Mouse (Mus musculus) hindbrain, embryonic 13.5 days (tissue): ENCODE measurements at regions not wholly inside any gene's neighbourhood (a gene's known extent, or its start where the extent isn't known, plus 50 kb on each side); places are given as distances from the start of the nearest gene placed in this dataset.
A peak's percentile ranks its signal among the peaks of the same experiment; 100 is the strongest.

Experiments
- ATAC-seq: fragments of 200-750 bp; cut with Nextera tagmentation; 2 replicates; pipeline ENCODE4 v1.8.0; 2017; ENCODE audit warnings: moderate TSS enrichment; ENCODE audit not compliant: low FRiP score
- H3K27ac ChIP-seq: fragments of 300-500 bp; sonication (generic); 2 replicates; pipeline ENCODE4 v1.5.1; 2015; ENCODE audit warnings: inconsistent platforms, mild to moderate bottlenecking, moderate library complexity
- H3K27me3 ChIP-seq: fragments of 300-500 bp; sonication (generic); 2 replicates; pipeline ENCODE4 v1.6.1; 2015; ENCODE audit warnings: mild to moderate bottlenecking, inconsistent platforms
- H3K36me3 ChIP-seq: fragments of 300-500 bp; sonication (generic); 2 replicates; pipeline ENCODE4 v1.6.1; 2015; ENCODE audit warnings: mild to moderate bottlenecking, inconsistent platforms
- H3K4me1 ChIP-seq: fragments of 300-500 bp; sonication (generic); replicated peaks from 2 replicates; pipeline ENCODE4 v1.6.1; 2015; ENCODE audit warnings: inconsistent platforms
- H3K4me2 ChIP-seq: fragments of 300-500 bp; sonication (generic); 2 replicates; pipeline ENCODE4 v1.6.1; 2015; ENCODE audit warnings: inconsistent platforms, mild to moderate bottlenecking, moderate library complexity
- H3K4me3 ChIP-seq: fragments of 300-500 bp; sonication (generic); 2 replicates; pipeline ENCODE4 v1.5.1; 2015; ENCODE audit warnings: mild to moderate bottlenecking, inconsistent platforms
- H3K9ac ChIP-seq: fragments of 300-500 bp; sonication (generic); 2 replicates; pipeline ENCODE4 v1.6.1; 2015; ENCODE audit warnings: mild to moderate bottlenecking, inconsistent platforms
- H3K9me3 ChIP-seq: fragments of 300-500 bp; sonication (generic); 2 replicates; pipeline ENCODE4 v1.6.1; 2016; ENCODE audit warnings: inconsistent platforms
- WGBS: fragments of 180-500 bp; shearing (Covaris S2); methylation state at CpG from one replicate; pipeline ENCODE4 v1.1.7; 2015; 5-methylcytosine and 5-hydroxymethylcytosine counted together

DNA sequence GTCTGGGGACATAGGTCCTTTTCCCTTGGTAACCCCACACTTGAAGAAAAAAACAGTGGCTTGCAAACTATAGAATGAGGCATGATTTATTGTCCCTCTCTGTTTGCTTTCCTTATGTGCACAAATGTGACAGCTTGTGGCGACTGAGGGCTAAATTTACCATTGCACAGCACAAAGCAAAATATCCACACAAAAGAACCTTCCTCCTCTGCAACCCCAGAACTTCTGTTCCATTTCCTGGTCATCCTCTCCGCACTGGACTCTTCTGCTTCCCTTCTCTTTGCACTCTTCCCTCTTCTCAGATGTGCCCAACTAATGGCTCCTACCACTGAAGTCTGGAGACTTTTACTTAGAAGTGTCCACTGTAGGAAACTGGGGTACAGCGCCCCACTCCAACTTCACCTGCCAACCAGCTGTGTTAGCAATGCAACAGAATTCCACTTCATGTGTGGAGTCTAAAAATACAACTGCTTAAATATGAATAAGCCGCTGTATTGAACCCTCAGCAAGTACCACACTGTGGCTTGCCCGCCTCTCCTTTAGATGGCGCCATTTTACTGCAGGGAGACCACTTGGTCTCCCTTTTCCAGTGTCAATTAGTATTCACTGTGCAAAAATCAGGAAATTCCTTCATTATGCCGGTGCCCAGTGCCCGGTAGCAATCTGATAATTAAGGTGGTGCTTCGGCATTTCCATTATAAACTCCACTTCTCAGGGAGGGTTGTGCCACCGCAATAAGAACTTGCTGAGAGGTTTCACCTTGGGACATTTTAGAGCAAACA is 199.6 kb downstream of the Foxa2 start:
- Histone ChIP-seq H3K36me3 (no peaks in the 10 kb centered on the region), H3K4me3 (no peak overlapping the region), H3K9ac (no peak overlapping the region), H3K9me3 (no peaks in the 10 kb centered on the region), H3K4me1 (no peaks in the 10 kb centered on the region), H3K27me3 (peaks cover 34% of the 10 kb centered on the region), H3K27ac (no peak overlapping the region), H3K4me2 (no peak overlapping the region)
- WGBS, result 25% methylated on average over 10 of the region's 10 CpGs
- no peak for ATAC-seq

DNA sequence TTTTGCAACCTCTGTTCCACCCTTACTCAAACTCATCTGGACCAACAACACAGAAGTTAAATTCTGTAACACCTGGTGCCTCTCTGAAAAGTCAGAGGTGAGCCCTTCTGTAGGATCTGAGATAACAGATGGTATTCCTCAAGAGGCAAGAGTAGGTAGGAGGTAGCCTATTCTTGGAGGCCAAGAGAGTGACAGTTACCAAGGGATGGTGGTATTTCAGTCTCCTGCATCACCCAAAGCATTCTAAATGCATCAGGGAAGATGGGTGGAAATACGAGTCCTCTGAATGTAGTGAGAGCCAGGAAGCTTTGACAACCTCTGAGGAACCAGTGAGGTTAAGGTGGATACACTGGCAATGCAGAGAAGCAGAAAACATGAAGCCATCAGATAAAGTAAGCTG is 201.5 kb downstream of the Foxa2 start:
- Histone ChIP-seq H3K36me3 (no peaks in the 10 kb centered on the region), H3K4me3 (no peak overlapping the region), H3K9ac (no peak overlapping the region), H3K27ac (no peak overlapping the region), H3K9me3 (no peaks in the 10 kb centered on the region), H3K27me3 (peaks cover 37% of the 10 kb centered on the region), H3K4me1 (no peaks in the 10 kb centered on the region), H3K4me2 (no peak overlapping the region)
- WGBS, result 75% methylated on average over 1 of the region's 1 CpGs
- ATAC-seq, result no peak

DNA sequence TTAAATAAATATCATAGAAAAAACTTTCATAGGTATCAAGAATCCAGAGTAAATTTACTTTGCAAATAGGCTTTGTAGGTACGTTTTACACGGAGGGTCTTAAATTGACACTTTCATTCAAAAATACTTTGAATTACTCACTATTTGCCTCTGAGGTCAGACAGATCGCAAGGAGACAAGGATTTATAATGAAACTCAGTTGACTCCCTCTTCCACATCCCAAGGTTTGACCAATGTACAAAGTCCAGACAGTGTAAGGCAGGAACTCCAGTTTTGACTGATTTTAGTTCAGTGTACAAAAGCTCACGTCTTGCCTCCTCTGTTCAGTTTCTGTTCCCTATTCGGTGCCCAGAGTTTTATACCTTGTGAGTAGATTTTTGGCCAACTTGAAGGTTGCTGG is 205.8 kb downstream of the Foxa2 start:
- no peaks in the 10 kb centered on the region for H3K36me3 ChIP-seq
- H3K9ac ChIP-seq, result no peak overlapping the region
- H3K4me1 ChIP-seq, result no peaks in the 10 kb centered on the region
- no peak overlapping the region for H3K4me3 ChIP-seq
- H3K27me3 ChIP-seq, result peaks cover 4% of the 10 kb centered on the region; the same call in 1 of the 2 replicates
- 88% methylated on average over 5 of the region's 5 CpGs for WGBS
- no peaks in the 10 kb centered on the region for H3K9me3 ChIP-seq
- H3K27ac ChIP-seq, result no peak overlapping the region
- no peak overlapping the region for H3K4me2 ChIP-seq
- ATAC-seq, result no peak

DNA sequence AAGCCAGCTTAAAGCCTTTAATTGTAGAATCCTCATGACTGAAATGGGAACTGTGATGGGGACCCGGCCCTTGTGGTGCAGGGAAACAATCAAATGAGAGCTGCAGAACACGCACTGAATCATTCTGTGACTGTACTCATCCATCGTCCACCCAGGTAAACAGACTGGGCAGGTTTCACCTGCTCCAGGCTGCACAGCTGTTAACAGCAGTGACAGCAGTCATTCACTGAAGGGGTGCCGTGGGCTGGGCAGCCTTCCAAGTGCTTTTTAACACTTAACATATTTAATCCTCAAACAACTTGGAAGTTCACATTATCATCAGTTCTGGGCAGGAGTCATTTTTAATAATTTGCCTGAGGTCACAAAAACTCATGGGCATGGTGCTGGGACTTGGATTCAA is 208.2 kb downstream of the Foxa2 start:
- no peaks in the 10 kb centered on the region for H3K9me3 ChIP-seq
- no peak overlapping the region for H3K4me2 ChIP-seq
- peaks cover 10% of the 10 kb centered on the region; the same call in 1 of the 2 replicates for H3K27me3 ChIP-seq
- no peak overlapping the region for H3K9ac ChIP-seq
- H3K4me3 ChIP-seq, result no peak overlapping the region
- no peaks in the 10 kb centered on the region for H3K4me1 ChIP-seq
- WGBS, result 88% methylated on average over 4 of the region's 4 CpGs
- no peak overlapping the region for H3K27ac ChIP-seq
- ATAC-seq, result no peak
- H3K36me3 ChIP-seq, result no peaks in the 10 kb centered on the region

DNA sequence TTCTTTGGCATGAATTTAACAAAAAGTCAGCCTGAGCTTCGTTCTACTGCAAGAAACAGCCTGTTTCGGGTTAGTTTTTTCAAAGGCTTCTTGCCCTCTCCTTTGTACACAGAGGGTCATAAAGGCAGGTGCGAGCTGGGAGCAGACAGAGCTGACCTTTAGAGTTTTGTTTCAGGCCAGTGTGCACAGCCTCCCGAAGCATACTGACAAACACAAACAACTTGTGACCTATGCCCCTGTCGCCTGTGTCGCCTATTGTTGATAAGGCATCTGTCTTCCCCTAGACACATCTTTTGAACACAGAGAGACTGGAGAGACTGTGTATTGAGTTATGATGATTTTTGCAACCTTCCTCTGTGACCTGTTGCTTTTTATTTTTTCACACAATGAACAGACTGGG is 216.2 kb downstream of the Foxa2 start:
- no peak for ATAC-seq
- no peak overlapping the region for H3K4me2 ChIP-seq
- no peaks in the 10 kb centered on the region for H3K36me3 ChIP-seq
- no peak overlapping the region for H3K4me3 ChIP-seq
- no peak overlapping the region for H3K9ac ChIP-seq
- H3K27me3 ChIP-seq, result peaks cover 16% of the 10 kb centered on the region; the same call in 1 of the 2 replicates
- H3K27ac ChIP-seq, result no peak overlapping the region
- WGBS, result 6% methylated on average over 6 of the region's 6 CpGs
- no peaks in the 10 kb centered on the region for H3K4me1 ChIP-seq
- H3K9me3 ChIP-seq, result no peaks in the 10 kb centered on the region

DNA sequence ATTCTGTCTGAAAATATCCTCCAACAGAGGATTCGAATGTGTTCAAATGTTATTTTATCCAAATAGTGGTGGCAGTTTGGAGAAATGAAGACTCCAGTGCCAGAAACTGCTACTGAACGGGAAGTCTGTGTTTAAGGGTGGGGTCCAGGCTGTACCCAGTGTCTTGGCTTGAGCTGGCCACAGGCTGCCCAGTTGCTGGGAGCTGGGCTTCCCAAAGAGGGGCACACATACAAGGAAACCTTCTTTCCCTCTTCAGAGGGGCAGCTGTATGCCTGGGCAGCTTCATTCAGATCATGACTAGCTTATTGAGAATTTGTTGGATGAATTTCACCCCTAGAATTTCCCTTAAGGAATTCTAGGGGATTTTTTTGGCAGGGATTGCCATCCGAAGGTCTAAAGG is 229.8 kb downstream of the Foxa2 start:
- 90% methylated on average over 3 of the region's 3 CpGs for WGBS
- H3K9ac ChIP-seq, result no peak overlapping the region
- no peaks in the 10 kb centered on the region; the same call in 1 of the 2 replicates for H3K27me3 ChIP-seq
- no peak for ATAC-seq
- H3K4me3 ChIP-seq, result no peak overlapping the region
- H3K27ac ChIP-seq, result no peak overlapping the region
- H3K4me1 ChIP-seq, result no peaks in the 10 kb centered on the region
- H3K4me2 ChIP-seq, result no peak overlapping the region
- H3K36me3 ChIP-seq, result no peaks in the 10 kb centered on the region
- no peaks in the 10 kb centered on the region for H3K9me3 ChIP-seq

DNA sequence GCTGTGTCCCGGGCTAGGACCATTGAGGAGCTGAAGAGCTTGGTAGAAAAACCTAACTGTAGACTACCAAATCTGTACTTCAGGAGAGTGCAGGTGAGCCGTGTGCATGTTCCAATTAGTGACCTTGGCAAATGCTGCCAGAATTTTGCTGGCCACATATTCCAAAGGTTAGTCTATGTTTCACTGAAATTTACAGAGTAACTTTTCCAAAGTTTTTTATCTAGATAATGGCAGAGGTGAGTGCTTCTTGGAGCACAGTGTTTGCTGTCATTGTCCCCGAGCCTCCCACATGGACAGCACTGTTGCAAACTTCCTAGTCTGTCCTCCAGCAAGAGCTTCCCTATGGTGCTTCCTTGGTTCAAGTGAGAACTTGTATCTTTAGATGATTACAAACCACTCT is 232.5 kb downstream of the Foxa2 start:
- WGBS, result 80% methylated on average over 3 of the region's 3 CpGs
- H3K9me3 ChIP-seq, result no peaks in the 10 kb centered on the region
- H3K27ac ChIP-seq, result no peak overlapping the region
- H3K4me1 ChIP-seq, result no peaks in the 10 kb centered on the region
- no peak for ATAC-seq
- H3K36me3 ChIP-seq, result no peaks in the 10 kb centered on the region
- no peak overlapping the region for H3K9ac ChIP-seq
- no peak overlapping the region for H3K4me3 ChIP-seq
- H3K27me3 ChIP-seq, result peaks cover 10% of the 10 kb centered on the region; the same call in 1 of the 2 replicates
- no peak overlapping the region for H3K4me2 ChIP-seq

DNA sequence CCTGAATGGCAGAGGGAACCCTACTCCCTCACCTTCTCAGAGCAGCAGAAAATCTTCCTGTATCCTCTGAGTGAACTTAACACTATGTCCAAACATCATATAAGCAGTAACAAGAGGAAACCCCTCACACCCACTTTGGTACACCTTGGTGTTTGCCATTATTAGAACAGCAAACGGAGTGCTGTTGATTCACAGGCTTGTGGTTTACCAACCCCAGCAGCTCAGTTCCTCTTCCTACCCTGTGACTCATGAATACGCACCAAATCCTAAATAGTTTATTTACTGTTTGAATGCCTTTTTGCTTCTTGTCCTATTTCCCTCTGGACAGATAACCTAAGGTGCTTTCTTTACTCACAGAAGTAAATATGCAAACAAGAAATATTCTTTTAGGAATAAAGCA is 233.3 kb downstream of the Foxa2 start:
- Histone ChIP-seq H3K9me3 (no peaks in the 10 kb centered on the region), H3K4me1 (no peaks in the 10 kb centered on the region), H3K27ac (no peak overlapping the region), H3K36me3 (no peaks in the 10 kb centered on the region), H3K9ac (no peak overlapping the region), H3K27me3 (peaks cover 13% of the 10 kb centered on the region), H3K4me2 (no peak overlapping the region), H3K4me3 (no peak overlapping the region)
- 90% methylated on average over 2 of the region's 2 CpGs for WGBS
- ATAC-seq, result no peak

DNA sequence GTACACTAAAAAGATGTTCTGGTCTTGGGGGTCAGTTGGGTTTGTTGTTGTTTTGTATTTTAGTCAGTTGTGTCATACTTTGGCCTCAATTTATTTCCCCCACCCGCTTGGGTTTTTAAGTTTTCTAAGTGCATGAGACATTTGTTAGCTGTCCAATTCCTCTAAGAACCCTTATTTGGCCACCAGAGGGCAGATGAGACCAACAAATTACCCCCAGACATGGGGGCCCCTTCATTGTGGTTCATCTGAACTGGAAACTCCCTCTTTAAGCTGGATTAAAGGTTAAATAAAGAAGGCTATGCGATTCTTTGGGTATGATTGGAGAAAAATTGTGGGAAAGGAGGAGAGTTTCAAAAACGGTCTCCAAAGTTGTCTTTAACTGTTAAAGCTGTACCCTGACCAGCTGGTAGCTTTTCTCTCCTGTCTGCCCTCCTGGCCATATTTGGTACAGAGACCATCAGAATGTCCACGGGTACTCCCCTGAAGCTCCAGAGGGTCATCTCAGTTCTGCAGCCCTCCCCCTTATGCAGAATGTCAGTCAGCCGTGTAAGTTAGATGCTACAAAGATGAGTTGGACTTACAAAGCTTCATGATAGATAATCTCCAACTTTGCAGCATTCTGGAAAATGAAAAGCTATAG is 238.6 kb downstream of the Foxa2 start:
- Histone ChIP-seq H3K36me3 (no peaks in the 10 kb centered on the region), H3K4me2 (no peak overlapping the region), H3K27me3 (peaks cover 52% of the 10 kb centered on the region), H3K4me3 (no peak overlapping the region), H3K9me3 (no peaks in the 10 kb centered on the region), H3K4me1 (no peaks in the 10 kb centered on the region), H3K27ac (no peak overlapping the region), H3K9ac (no peak overlapping the region)
- no peak for ATAC-seq
- WGBS, result 49% methylated on average over 5 of the region's 5 CpGs

DNA sequence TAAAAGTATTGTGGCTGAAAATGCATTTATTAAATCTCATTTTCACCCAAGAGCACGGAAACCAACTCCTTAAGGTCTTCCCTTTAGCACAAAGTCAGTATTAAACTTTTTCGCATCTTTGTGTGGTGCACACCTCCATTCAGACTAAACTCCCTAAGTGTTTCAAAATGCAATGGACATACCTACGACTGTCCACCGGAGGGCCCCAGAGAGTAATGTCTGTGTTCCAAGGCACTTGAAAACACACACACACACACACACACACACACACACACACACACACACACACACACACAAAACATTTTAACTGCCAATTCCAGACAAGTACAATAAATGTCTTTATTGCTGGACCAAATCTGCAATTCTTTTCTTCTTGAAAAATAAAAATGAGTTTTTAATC is 243.7 kb downstream of the Foxa2 start:
- H3K27me3 ChIP-seq, result peaks cover 40% of the 10 kb centered on the region
- no peak for ATAC-seq
- no peak overlapping the region for H3K4me2 ChIP-seq
- H3K4me1 ChIP-seq, result no peaks in the 10 kb centered on the region
- no peaks in the 10 kb centered on the region for H3K36me3 ChIP-seq
- H3K27ac ChIP-seq, result no peak overlapping the region
- no peak overlapping the region for H3K4me3 ChIP-seq
- no peak overlapping the region for H3K9ac ChIP-seq
- H3K9me3 ChIP-seq, result no peaks in the 10 kb centered on the region
- 26% methylated on average over 4 of the region's 4 CpGs for WGBS

DNA sequence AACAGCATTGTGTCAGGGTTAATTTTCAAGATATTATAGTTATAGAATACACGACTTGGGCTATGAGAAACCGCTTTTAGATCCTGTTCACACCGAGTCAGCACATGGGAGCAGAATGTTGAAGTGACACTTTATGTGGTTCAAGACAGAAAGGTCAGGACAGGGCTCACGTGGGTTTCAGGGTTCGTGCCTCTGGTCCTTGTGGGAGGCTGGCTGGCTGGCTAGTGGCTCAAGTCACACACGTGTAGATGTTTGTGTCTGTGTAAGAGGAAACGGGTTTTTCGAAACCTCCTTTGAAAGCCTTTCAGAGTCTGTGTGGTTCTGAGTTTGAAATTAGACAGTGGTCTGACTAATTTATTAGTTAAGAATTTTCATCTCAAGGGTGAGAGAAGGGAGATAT is 255.3 kb downstream of the Foxa2 start:
- ATAC-seq, result no peak
- no peak overlapping the region for H3K27ac ChIP-seq
- 80% methylated on average over 8 of the region's 8 CpGs for WGBS
- no peaks in the 10 kb centered on the region for H3K9me3 ChIP-seq
- no peak overlapping the region for H3K9ac ChIP-seq
- no peak overlapping the region for H3K4me2 ChIP-seq
- H3K27me3 ChIP-seq, result peaks cover 24% of the 10 kb centered on the region
- H3K36me3 ChIP-seq, result no peaks in the 10 kb centered on the region
- H3K4me3 ChIP-seq, result no peak overlapping the region
- H3K4me1 ChIP-seq, result no peaks in the 10 kb centered on the region

DNA sequence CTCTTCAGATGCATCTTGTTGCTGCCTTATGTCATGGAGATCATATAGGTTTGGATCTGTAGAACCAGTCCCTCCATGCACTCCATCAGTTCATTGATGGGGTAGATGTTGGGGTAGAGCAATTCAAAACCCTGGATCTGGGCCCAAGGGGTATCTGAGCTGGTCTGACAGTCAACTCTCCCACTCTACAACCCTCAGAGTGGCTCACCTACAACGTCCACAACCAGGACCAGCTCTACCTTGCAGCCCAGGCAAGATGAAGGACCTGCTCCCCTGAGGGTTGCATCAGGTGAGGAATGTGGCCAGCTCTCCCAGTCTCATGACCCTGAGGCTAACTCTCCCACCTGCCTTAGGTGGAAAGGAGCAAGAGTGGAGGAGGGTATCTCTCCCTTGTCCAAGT is 256.9 kb downstream of the Foxa2 start:
- peaks cover 30% of the 10 kb centered on the region for H3K27me3 ChIP-seq
- no peak overlapping the region for H3K27ac ChIP-seq
- no peak overlapping the region for H3K4me3 ChIP-seq
- H3K4me1 ChIP-seq, result no peaks in the 10 kb centered on the region
- peak; percentile 32; the same call in 1 of the 2 replicates for ATAC-seq
- H3K4me2 ChIP-seq, result no peak overlapping the region
- H3K36me3 ChIP-seq, result no peaks in the 10 kb centered on the region
- no peaks in the 10 kb centered on the region for H3K9me3 ChIP-seq
- 79% methylated on average over 1 of the region's 1 CpGs for WGBS
- H3K9ac ChIP-seq, result no peak overlapping the region

DNA sequence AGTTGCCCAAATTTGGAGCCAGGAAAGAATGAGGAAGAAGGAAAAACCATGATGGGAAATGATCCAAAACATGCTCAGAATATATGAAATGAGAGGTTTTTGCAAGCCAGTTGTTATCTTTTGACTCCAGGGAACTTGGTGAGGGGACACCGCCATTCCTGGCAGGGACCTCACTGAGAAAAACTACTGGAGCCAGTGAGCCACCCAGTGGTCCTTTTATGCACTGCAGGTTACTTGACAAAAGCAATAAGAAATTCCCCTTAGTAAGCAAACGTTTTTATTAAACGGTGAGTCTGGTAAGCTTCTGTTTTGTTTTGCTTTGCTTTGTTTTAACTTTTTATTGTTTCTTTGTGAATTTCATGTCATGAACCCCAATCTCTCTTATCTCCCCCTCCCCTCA is 257.5 kb downstream of the Foxa2 start:
- ATAC-seq, result no peak
- Histone ChIP-seq H3K27ac (no peak overlapping the region), H3K4me1 (no peaks in the 10 kb centered on the region), H3K36me3 (no peaks in the 10 kb centered on the region), H3K4me3 (no peak overlapping the region), H3K9ac (no peak overlapping the region), H3K4me2 (no peak overlapping the region), H3K9me3 (no peaks in the 10 kb centered on the region), H3K27me3 (peaks cover 33% of the 10 kb centered on the region)
- 11% methylated on average over 3 of the region's 3 CpGs for WGBS
